Mouse (Mus musculus) left cerebral cortex, adult 18-20 months (tissue): ENCODE data around the gene Trappc1. TPM values are rescaled to one million over a fixed set of nuclear protein-coding genes. Genes with fewer than 3 reads are reported as not detected.

Source experiments
- DNase-seq, 2 experiments: peaks; one replicate each; pipeline ENCODE4 v3.0.0; 2021 to 2022; ENCODE audit warnings: low spot score in 2 of 2, mixed read lengths in 1 of 2
- total RNA-seq, 2 experiments: library from RNA; stranded (reverse); gene quantifications; 2 replicates each; pipeline ENCODE4 v1.2.3; 2021

Trappc1 gene
- total RNA-seq, 2 experiments from 2014 or later, result 53.2 to 59.5 TPM

DNA sequence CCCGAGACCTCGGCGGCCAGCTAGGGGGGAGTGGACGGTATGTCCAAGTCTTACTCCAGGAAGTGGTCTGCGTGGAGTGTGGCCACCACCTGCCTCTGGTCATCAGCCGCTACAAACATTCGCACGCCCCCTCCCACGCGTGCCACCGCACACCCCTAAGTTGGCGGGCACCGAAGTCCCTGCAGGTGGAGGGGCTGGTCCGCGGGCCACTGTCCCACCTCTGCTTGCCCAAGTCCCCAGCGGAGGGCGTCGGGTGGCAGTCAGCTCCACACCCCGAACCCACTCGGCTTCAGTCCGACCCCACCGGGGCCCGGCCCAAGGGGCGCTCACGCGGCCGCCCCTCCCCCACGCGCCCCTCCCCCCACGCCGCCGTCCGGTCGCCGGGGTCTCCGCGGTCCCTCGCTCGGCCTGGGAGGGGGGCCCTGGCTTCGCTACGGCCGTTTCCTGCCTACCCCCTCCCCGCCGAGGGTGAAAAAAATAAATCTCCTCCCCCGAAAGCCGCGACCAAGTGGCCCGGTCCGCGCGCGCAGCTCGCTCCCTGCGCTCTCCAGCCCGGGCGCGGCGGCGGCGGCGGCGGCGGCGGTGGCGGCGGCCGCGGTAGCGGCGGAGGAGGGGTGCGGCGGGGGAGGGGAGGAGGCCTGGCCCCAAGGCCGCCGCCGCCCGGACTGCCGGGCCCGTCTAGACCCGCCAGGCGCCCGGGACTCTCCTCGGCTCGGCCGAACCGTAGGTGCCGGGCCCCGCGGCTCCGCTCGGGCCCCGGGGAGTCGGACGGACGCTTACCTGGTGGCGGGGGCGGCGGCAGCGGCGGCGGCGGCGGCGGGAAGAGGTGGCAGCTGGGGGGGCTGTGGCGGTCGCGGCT lies 44.8 kb downstream of the Trappc1 start:
- DNase-seq, result peak; percentile 12 to 30

DNA sequence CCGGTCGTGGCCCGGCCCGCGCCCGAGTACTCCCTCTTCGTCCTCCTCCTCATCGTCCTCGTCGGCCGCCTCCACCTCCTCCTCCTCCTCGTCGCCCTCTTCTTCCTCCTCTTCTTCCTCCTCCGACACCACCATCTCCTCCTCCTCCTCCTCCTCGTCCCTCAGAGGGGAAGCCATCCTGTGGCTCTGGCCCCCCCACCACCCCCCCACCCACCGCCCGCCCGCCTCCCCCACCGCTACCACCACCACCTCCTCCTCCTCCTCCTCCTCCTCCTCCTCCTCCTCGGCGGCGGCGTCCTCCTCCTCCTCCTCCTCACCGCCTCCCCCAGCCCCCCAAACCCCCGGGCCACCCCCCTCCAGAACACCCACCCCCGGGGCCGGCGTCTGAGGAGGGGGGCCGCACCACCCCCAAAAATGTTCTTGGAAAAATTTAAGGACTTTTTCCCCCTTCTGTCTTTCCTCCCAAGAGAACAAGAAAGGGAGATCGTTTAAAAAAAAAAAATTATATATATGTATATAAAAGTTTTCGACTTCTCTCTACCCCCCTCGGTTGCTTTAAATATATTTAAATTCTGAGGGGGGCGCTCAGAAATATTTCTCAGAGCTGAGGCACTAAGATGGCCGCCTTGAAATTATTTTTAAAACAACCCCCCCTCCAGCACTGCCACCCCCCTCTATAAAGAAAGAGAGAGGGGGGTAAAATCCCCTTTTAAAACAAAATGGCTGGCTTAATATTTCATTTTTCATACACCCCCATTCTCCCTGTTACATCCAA lies 45.6 kb downstream of the Trappc1 start, which contains the start of gene Chd3:
Gene Chd3, minus strand, starts transcription at position 192 of the 775 bp plus-strand sequence.
- DNase-seq, result no peak

GRCm38 (mm10) chr11:69369990-69370816 lies 46.4 kb downstream of the Trappc1 start:
- DNase-seq, result no peak

- DNase-seq, result no peak
Observed at GRCm38 (mm10) chr11:69370817-69371215, 47.0 kb downstream of the Trappc1 start.

- no peak for DNase-seq
Observed at GRCm38 (mm10) chr11:69371601-69372000, 47.8 kb downstream of the Trappc1 start.

DNA sequence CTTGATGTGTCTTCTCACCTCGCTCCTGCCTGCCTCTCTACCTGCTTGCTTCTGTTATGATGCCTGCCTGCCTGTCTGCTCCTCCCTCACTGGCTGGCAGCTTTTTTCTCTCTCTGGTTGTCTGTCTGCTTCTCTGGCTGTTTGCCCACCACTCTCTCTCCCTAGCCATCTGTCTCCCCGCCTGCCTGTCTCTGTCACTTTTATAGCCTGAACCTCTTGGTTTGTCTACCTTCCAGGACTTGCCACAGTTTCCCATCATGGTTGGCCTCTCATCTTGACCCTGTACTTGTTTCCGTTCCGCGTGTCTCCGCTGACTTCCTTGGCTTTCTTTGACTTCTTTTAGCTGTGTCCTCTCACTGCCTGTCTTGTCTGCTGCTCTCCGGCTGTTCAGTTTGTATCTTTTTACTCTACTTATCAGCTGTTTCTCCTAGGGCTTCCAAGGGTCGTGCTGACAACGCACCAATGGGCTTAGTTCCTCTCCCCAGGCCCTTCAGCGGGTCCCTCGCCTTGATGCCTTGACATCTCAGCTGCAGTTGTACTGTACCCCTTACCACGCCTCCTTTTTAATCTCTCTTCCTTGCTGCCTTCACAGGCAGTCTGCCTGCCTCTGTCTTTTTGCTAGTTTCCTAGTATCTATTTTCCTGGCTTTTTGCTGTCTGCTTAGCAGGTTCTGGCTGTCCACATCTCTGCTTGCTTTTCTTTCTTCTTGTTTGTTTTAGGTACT lies 48.4 kb downstream of the Trappc1 start:
- peak; percentile 59 to 73 for DNase-seq

DNA sequence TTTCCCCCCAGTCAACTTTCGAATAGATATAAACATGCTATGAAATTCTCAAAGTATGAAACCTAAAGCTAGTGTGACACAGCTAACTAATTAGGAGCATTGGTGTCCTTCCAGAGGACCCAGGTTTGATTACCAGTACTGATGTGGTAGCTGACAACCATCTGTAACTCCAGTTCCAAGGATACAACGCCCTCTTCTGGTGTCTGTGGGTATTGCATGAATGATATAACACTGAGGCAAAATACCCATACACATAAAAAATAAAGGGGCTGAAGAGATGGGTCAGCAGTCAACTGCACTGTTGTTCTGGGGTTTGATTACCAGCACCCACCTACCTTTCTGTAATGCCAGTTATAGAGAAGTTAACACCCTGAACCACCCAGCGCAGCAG lies 49.0 kb downstream of the Trappc1 start:
- no peak for DNase-seq

DNA sequence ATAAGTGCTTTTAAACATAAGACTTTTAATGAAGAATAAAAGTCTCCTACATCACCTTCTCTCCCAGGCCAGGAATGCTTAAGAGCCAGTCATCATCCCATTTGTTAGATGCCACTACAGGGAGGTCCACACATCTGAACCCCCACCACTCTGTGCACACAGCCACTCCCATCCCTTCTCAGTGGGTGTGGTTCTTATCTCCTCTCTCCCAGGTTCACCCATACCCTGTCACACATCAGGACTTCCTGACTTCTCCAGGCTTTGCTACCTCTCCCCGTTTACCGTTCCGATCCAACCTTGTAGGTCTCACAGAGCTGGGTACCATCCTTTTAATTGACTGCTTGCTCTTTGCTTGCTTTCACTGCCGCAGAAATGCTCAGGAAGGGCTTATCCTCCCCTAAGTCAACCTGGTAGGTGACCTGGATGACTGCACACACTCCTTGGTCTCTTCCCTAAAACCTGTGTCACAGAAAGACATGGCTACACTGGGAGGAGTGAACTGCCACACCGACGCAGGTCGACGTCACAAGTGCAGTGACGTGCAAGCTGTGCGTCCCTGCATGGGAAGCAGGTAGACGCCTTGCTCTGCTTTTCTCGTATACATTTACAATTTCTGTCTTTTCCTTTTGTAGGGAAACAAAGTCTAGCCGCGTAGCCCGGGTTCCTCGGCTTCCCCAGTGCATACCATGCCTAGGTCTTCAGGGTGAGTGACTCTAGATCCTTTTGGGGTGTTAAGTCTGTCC lies 49.6 kb downstream of the Trappc1 start:
- no peak for DNase-seq

Other genes with a start within 250 kb of the Trappc1 start
- 1,000 to 10,000 TPM; 1,053 to 1,091 TPM for gene Vamp2, start 235.5 kb upstream of the Trappc1 start, total RNA-seq
- gene Per1, start 228.8 kb upstream of the Trappc1 start, total RNA-seq, result 100 to 1,000 TPM; 129 to 133 TPM
- gene Hes7, start 203.6 kb upstream of the Trappc1 start, total RNA-seq, result under 1 TPM; 0.42 to 0.79 TPM
- gene 9130213A22Rik, start 201.4 kb upstream of the Trappc1 start, total RNA-seq, result under 1 TPM; 0.53 to 0.98 TPM
- 1 to 10 TPM; 4.4 to 6.8 TPM for gene Aloxe3, start 198.1 kb upstream of the Trappc1 start, total RNA-seq
- 10 to 100 TPM in 1 of 2 experiments, 1 to 10 TPM in 1; 9.8 to 13.7 TPM for gene Alox12b, start 167.0 kb upstream of the Trappc1 start, total RNA-seq
- 10 to 100 TPM; 10.2 to 11.7 TPM for gene Alox8, start 126.1 kb upstream of the Trappc1 start, total RNA-seq
- gene Gucy2e, start 86.9 kb upstream of the Trappc1 start, total RNA-seq, result 1 to 10 TPM; 1.2 TPM
- gene Cntrob, start 205 bp upstream of the Trappc1 start, total RNA-seq, result 10 to 100 TPM; 15.2 to 25.0 TPM
- gene Kcnab3, start 2.3 kb downstream of the Trappc1 start, total RNA-seq, result 100 to 1,000 TPM in 1 of 2 experiments, 10 to 100 TPM in 1; 75.3 to 102 TPM
- 100 to 1,000 TPM; 186 to 190 TPM for gene Rnf227, start 16.5 kb downstream of the Trappc1 start, total RNA-seq
- gene Chd3, start 45.4 kb downstream of the Trappc1 start, total RNA-seq, result 100 to 1,000 TPM; 346 to 387 TPM
- 100 to 1,000 TPM; 117 to 120 TPM for gene Naa38, start 71.5 kb downstream of the Trappc1 start, total RNA-seq
- gene Cyb5d1, start 71.7 kb downstream of the Trappc1 start, total RNA-seq, result 10 to 100 TPM; 42.7 to 48.1 TPM
- gene Tmem88, start 74.3 kb downstream of the Trappc1 start, total RNA-seq, result 1 to 10 TPM; 3.4 to 3.7 TPM
- 10 to 100 TPM; 28.2 to 32.2 TPM for gene Kdm6b, start 89.7 kb downstream of the Trappc1 start, total RNA-seq
- 1 to 10 TPM; 2.2 to 3.7 TPM for gene Dnah2, start 225.1 kb downstream of the Trappc1 start, total RNA-seq
- gene Efnb3, start 236.2 kb downstream of the Trappc1 start, total RNA-seq, result 10 to 100 TPM; 51.9 to 65.6 TPM